Mouse (Mus musculus): ENCODE results near the gene Btnl1.

The Btnl1 gene

GRCm38 (mm10) chr17:34386656-34387055 is 9.7 kb downstream of the Btnl1 start:
- DNase-seq (ENCODE audit: low spot score) = no peak

- DNase-seq (ENCODE audit: low spot score) = no peak
Observed at GRCm38 (mm10) chr17:34388513-34388912, 11.6 kb downstream of the Btnl1 start.

GRCm38 (mm10) chr17:34391507-34391906 is 14.6 kb downstream of the Btnl1 start:
- no peak for DNase-seq (ENCODE audit: low spot score)

- no peak for DNase-seq (ENCODE audit: low spot score)
Observed at GRCm38 (mm10) chr17:34392321-34392720, 15.4 kb downstream of the Btnl1 start.

DNA sequence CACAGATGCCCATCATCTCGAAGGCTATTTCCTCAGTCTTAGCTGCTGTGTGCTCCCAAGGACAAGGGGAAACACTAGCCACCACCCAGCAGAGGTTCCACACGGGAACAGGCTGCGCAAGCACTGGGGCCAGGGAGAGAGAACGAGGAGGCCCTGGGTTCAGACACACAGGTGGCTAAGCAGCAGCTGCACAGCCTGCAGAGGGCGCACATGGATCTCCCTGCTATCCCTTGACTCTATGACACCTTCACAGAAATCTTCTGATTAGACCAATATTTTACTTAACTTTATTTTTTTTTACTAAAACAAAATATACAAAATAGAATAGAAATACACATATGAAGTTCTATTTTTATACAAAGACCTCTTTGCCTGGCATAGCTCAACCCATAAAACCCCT is 20.4 kb downstream of the Btnl1 start:
- no peak for DNase-seq (ENCODE audit: low spot score)

DNA sequence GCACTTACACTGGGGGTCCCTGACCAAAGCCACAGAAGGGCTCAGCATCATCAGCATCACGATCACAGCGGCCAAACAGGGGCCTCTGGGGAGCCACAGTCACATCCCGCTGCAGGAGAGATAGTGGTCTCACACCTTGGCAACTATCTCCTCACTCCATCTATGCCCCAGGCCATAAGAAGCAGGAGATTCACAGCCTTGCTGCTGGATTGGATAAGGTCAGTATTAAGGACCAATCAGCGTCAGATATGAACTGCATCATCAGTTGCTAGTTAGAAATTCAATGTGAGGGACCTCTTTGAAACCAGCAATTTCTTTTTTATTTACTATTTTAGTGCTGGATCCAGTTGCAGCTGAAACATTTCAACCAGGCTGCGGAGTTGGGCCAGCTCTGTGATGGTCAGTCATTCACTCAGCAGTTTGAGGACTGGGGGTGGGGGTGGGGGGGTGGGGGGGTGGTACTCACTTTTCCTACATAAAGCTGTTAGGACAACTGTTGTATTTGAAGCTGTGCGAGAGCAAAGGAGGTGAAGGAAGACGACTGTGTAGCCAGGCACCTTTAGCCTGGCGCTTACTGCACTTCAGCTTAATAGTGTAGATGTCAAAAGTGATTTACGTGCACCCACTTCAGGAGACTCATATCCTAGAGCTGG is 21.3 kb downstream of the Btnl1 start:
- peak; percentile 62 for DNase-seq (ENCODE audit: low spot score)

DNA sequence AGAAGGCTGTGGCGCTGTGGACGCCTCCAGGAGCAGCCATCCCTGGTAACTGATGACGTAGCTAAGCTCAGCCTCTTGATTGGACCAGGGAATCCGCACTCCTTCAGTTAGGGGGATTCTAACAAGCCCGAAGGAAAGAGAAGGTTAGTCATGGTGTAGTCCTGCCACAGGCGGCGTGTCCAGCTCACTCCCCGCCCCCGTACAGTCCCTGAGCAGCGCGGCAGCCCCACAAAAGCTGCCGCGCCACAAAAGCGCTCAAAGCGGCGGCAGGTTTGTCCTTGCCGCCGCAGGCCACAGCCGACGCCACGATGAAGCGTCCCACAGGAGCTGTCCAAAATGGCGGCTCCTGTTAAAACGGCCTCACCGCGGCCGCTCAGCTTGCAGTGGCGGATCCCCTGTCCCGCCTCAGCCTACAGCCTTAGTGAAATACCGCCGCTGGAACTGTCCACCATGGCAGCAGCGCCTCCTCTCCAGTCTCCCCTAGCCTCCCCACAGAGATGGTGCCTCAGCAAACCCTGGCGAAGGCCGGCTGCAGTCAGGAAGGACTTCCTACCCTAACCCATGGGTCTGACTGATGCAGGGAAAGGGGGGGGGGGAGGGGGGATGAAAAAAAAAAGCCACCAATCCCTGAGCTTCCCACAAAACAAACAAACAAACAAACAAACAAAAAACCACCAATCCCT is 21.9 kb downstream of the Btnl1 start, which contains the start of gene BC051142:
Gene BC051142, plus strand, starts transcription at position 110 of the 683 bp plus-strand sequence.
- DNase-seq (ENCODE audit: low spot score) = no peak

- no peak for DNase-seq (ENCODE audit: low spot score)
Observed at GRCm38 (mm10) chr17:34399394-34399715, 22.4 kb downstream of the Btnl1 start.

DNA sequence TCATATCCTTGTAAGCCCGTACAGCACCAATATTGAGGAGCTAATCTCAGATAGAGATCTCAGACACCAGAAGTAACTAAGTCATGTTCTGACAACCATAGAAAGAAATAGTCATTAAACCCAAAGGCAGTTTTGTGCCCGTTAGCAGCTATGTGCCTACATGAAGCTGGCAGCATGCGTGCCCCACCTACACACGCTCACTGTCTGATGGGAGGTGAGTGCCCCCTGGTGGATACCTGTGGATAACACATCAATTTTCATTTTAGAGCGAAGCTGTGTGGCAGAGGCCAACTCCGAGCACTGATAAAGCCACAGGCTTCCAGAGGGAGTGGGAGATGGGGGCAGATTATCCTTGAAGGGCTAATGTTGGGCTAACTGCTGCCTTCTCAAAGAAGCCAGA is 34.2 kb downstream of the Btnl1 start:
- DNase-seq (ENCODE audit: low spot score) = peak; percentile 11

- DNase-seq (ENCODE audit: low spot score) = no peak
Observed at GRCm38 (mm10) chr17:34420014-34420413, 43.1 kb downstream of the Btnl1 start.

DNA sequence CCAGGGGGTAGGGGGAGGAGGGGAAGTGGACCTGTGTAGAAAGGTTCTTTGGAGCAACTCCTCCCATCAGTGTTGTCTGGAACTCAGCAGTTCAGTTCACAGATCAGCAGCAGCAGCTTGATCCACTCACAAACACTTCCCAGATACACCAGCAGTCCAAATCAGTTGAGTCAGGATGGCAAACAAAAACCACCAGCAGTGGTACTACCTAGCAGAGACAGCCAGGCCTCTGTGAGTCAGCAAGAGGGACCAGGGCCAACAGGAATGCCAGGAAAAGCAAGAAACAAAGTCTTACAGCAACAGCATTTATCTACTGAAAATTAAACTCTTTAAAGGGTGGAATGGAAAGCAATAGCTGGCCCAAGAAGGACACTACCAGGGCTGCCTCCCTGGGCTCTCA is 50.7 kb downstream of the Btnl1 start:
- no peak for DNase-seq (ENCODE audit: low spot score)

Measured in adipocyte (in vitro differentiated cells).